Mouse (Mus musculus) urinary bladder, postnatal 0 days (tissue): Measurements from ENCODE around the gene Upk3a. TPM values are rescaled to one million over a fixed set of nuclear protein-coding genes. Genes with fewer than 3 reads are reported as not detected.

ENCODE experiments used
- polyA plus RNA-seq: library from polyadenylated mRNA; unstranded; fragments of >200 nt; fragmentation: Nextera tagmentation; extraction: Ambion mirVana; gene quantifications from 2 replicates; pipeline ENCODE4 v1.2.1, GENCODE M21; 2015

Upk3a gene
- 2,347 TPM in 2 replicates for polyA plus RNA-seq

DNA sequence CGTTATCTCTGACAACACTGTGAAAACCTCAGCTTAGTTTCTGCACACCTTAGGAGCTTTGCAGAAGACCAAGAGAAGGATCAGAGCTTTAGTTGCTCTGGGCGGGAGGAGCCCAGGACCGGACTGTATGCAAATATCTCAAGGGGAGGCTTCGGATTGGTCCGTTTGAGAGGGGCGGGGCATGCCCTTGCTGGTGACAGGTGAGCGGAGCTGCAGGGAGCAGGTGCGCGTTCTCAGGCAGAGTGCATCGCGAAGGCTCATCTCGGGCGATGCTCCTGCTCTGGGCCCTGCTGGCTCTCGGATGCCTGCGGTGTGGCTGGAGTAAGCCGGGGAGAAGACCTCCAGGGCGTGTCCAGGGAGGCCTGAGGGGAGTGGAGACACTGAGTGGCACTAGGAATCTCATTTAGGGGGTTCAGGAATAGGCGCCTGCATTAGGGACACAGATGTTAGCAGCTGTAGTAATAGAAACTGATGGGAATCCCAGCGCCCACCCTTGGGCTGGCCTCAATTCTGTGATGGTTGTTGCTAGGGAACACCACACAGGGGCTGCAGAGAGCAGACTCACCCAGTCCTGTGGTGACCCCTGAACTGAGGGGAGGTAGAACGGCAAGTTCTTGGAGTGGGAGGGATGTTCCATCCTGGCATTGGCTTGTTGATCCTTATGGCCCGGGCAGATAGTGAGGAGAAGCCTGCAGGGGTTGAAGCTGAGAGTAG lies at the start of gene Upk3a:
TSS of gene Upk3a (plus strand) at position 191 of the 714 bp plus-strand sequence.

DNA sequence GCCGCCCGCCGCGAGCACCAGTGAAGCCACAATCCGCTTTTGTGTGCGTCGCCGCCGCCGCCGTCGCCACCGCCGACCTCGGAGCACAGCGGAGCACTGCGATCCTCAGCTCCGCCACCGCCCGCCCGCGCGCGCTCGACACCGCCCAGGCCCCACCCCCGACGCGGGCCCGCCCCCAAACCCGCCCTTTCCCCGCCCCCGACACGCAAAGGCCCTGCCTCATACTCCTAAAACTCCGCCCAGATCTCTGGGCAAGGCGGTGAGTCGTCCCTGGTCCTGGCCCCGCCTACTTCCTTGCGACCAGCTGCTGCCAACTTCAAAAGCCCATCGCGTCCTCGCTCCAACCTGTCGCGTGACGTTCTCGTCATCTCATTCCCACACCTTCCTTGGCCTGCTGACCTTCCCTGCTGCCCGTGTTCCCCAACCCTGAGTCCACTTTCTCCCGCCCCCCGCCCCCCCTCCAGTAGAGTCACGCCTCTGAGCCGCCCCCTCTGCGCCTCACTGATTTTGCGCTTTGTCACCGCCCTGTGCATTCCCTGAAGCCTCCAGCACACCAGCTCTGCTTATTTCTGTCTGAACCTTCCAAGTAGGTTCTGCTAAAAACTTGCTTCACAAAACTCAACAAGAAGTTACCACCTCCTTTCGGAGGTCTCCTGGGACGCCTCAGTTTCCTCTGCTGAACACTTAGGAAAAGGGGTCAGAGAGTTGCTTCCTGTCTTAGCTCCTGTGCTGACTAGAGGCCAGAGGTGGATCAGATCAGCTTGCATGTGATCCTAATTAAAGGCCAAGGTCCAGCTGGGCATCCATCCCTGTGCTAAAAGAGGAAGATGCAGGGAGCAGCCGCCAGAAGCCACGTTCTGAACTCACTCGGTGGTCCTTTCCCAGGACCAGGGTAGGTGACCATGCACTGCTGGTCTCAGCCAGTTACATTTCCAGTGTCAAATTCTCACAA lies 28.8 kb upstream of the Upk3a start, which contains the start of gene 5031439G07Rik:
TSS of gene 5031439G07Rik (minus strand) at position 678 of the 952 bp plus-strand sequence.

DNA sequence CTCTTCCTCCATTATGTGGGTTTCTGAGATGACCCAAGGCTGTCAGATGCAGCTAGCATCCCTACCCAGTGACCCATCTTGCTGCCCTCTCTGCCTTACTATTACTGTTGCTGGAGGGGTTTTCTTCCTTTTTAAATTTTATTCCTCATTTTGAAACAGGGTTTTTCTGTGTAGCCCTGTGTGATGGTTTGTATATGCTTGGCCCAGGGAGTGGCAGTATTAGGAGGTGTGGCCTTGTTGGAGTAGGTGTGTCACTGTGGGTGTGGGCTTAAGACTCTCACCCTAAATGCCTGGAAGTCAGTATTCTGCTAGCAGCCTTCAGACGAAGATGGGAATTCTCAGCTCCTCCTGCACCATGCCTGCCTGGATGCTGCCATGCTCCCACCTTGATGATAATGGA lies 11.7 kb downstream of the Upk3a start, which contains the start of gene Fam118a:
TSS of gene Fam118a (plus strand) at position 301 of the 400 bp plus-strand sequence.

Other genes starting within 250 kb of the Upk3a start
- gene Phf21b, start 161.1 kb upstream of the Upk3a start, polyA plus RNA-seq: 0.05 TPM in 1 of 2 replicates, not detected in the other
- gene Gm29666, start 97.1 kb upstream of the Upk3a start, polyA plus RNA-seq: 0.10 and 0.14 TPM in 2 replicates
- gene Nup50, start 93.7 kb upstream of the Upk3a start, polyA plus RNA-seq: 16.0 and 20.1 TPM in 2 replicates
- 4.6 and 8.0 TPM in 2 replicates for gene 5031439G07Rik, start 28.6 kb upstream of the Upk3a start, polyA plus RNA-seq
- 49.7 and 55.3 TPM in 2 replicates for gene Fam118a, start 11.8 kb downstream of the Upk3a start, polyA plus RNA-seq
- gene Smc1b, start 114.8 kb downstream of the Upk3a start, polyA plus RNA-seq: 0.17 and 0.22 TPM in 2 replicates
- 0.22 and 0.31 TPM in 2 replicates for gene Ribc2, start 114.9 kb downstream of the Upk3a start, polyA plus RNA-seq
- gene Fbln1, start 188.8 kb downstream of the Upk3a start, polyA plus RNA-seq: 297 and 339 TPM in 2 replicates